Mouse (Mus musculus): ENCODE measurements around the gene Fam171a1. TPM values are rescaled to one million over a fixed set of nuclear protein-coding genes. Genes with fewer than 3 reads are reported as not detected.

The Fam171a1 gene
- total RNA-seq, 2 experiments from 2014 or later = 26.0 to 31.5 TPM

DNA sequence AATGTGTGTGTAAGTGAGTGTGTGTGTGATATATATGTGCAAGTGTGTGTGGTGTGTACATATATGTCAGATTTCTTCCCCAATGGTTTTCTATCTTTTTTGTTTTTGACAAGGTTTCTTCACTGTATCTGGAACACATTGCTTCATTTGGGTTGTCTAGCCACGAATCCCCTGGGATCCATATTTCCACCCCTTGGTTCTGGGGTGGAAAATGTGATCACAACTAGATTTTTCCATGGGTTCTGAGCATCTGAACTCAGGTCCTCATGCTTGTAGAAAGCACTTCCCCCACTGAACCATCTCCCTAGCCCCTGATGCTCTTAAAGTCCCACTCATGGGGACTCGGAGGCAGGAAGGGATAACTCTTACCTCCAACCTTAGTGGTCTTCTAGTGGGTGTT lies 159.3 kb downstream of the Fam171a1 start:
- DNase-seq = no peak

DNA sequence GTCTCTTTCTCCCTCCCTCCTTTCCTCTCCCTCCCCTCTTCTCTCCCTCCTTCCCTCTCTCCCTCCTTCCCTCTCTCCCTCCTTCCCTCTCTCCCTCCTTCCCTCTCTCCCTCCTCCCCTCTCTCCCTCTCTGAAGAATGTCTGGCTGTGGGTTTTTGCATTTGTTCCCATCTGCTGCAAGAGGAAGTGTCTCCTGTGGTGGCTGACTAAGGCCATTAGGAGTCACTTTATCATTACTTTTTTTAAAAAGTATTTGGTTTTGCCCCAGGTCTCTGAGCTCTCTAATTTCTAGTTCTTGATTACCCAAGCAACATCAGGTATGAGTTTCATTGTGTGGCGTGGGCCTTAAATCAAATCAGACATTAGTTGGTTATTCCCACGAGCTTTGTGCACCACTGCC lies 162.1 kb downstream of the Fam171a1 start:
- DNase-seq = no peak

Small RNA genes lying within 50 kb of the gene (microRNA-seq; reads per million reads assigned to microRNA genes)
- not detected for gene Gm27306

Other genes starting within 250 kb of the Fam171a1 start
- gene Nmt2, start 170.0 kb downstream of the Fam171a1 start, total RNA-seq (2021) = 10 to 100 TPM; 49.0 to 55.3 TPM
- 10 to 100 TPM in 1 of 2 experiments, 1 to 10 TPM in 1; 9.6 to 16.8 TPM for gene Rpp38, start 218.4 kb downstream of the Fam171a1 start, total RNA-seq (2021)
- under 1 TPM in 1 of 2 experiments, not detected in 1; 0.64 TPM for gene Acbd7, start 221.9 kb downstream of the Fam171a1 start, total RNA-seq (2021)

All from adrenal gland, postnatal 10 days (tissue).